In the genomic region with DNA sequence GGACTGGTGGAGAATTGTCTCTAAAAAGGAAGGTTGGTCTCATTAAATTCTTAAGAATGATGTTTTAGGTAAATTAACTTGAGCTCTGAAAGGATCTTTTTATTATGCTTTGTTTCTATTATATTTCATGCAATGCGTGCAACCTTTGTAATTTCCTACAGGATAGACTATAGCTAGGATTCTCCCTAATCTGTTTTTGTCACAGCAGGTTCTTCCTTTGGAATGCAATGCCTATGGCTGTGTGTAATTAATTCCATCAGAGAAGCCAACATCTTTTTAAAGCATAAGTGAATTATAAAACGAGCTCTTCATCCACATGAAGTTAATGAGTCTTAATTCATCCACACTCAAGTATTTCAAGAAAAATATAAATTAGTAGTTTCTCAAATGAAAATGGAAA, we compare ENCODE assay signal across 21 mouse cellular contexts.
"Had no signal": no experiment of that assay in that cellular context is flagged by ENCODE, and none has a peak within 500 bp of the region (broad histone marks: within the 10 kb centered on the region; RNA-seq: fewer than 3 reads in every experiment).

No protein-coding gene starts in this region.

- H3K36me3 ChIP-seq: embryonic facial prominence, embryonic 10.5 days; embryonic facial prominence, embryonic 12.5 days; embryonic facial prominence, embryonic 13.5 days; embryonic facial prominence, embryonic 15.5 days; forebrain, embryonic 10.5 days; forebrain, embryonic 12.5 days; forebrain, embryonic 15.5 days; heart, embryonic 10.5 days had no signal

- H3K27me3 ChIP-seq: embryonic facial prominence, embryonic 12.5 days; embryonic facial prominence, embryonic 13.5 days; embryonic facial prominence, embryonic 15.5 days; forebrain, embryonic 12.5 days; forebrain, embryonic 13.5 days; forebrain, embryonic 15.5 days had no signal

- DNase-seq: cerebellum, adult 9-10 months; forebrain, postnatal 0 days; gastrocnemius, adult 2 months; gastrocnemius, postnatal 10 days; gastrocnemius, postnatal 14 days; gastrocnemius, postnatal 25 days; gastrocnemius, postnatal 36 days; heart, adult 11 months; heart, adult 18-20 months; heart, adult 2 months had no signal

- H3K27ac ChIP-seq: embryonic facial prominence, embryonic 12.5 days; embryonic facial prominence, embryonic 13.5 days; embryonic facial prominence, embryonic 15.5 days; forebrain, embryonic 10.5 days; forebrain, embryonic 12.5 days; forebrain, embryonic 13.5 days; forebrain, embryonic 15.5 days; gastrocnemius, adult 2 months; heart, adult 2 months; heart, embryonic 10.5 days had no signal

- H3K9me3 ChIP-seq: embryonic facial prominence, embryonic 10.5 days; embryonic facial prominence, embryonic 12.5 days; embryonic facial prominence, embryonic 13.5 days; embryonic facial prominence, embryonic 15.5 days; forebrain, embryonic 10.5 days; forebrain, embryonic 12.5 days; forebrain, embryonic 13.5 days; forebrain, embryonic 15.5 days; heart, embryonic 10.5 days had no signal

- H3K4me3 ChIP-seq: embryonic facial prominence, embryonic 10.5 days; embryonic facial prominence, embryonic 12.5 days; embryonic facial prominence, embryonic 13.5 days; embryonic facial prominence, embryonic 15.5 days; erythroblast, embryonic 14.5 days; forebrain, embryonic 10.5 days; forebrain, embryonic 12.5 days; forebrain, embryonic 13.5 days; forebrain, embryonic 15.5 days; gastrocnemius, adult 2 months; heart, adult 2 months; heart, embryonic 10.5 days had no signal

- H3K4me2 ChIP-seq: embryonic facial prominence, embryonic 15.5 days; forebrain, embryonic 15.5 days; heart, embryonic 11.5 days had no signal

- H3K9ac ChIP-seq: embryonic facial prominence, embryonic 12.5 days; embryonic facial prominence, embryonic 13.5 days; embryonic facial prominence, embryonic 15.5 days; forebrain, embryonic 12.5 days; forebrain, embryonic 13.5 days; forebrain, embryonic 15.5 days; forebrain, postnatal 0 days had no signal

- H3K4me1 ChIP-seq: embryonic facial prominence, embryonic 15.5 days; heart, embryonic 10.5 days had no signal
